Mouse (Mus musculus) liver, postnatal 0 days (tissue): ENCODE results near the gene Dqx1. TPM values are rescaled to one million over a fixed set of nuclear protein-coding genes. Genes with fewer than 3 reads are reported as not detected.
A peak's percentile ranks its signal among the peaks of the same experiment; 100 is the strongest.

Source experiments
- ATAC-seq: fragments of 200-750 bp; cut with Nextera tagmentation; 2 replicates; pipeline ENCODE4 v1.8.0; 2017; ENCODE audit warnings: mild to moderate bottlenecking, moderate library complexity
- DNase-seq: peaks from one replicate; pipeline ENCODE4 v3.0.0-alpha.2; 2016
- H3K27ac ChIP-seq: fragments of 300-500 bp; sonication (generic); 2 replicates; pipeline ENCODE4 v1.5.1; 2014; ENCODE audit warnings: antibody characterized with exemption, moderate library complexity, mild to moderate bottlenecking, low read depth
- H3K27me3 ChIP-seq: fragments of 300-500 bp; sonication (generic); 2 replicates; pipeline ENCODE4 v1.6.1; 2014; ENCODE audit warnings: low read length, control low read depth, mixed read lengths; ENCODE audit not compliant: insufficient read depth
- H3K36me3 ChIP-seq: fragments of 300-500 bp; sonication (generic); replicated peaks from 2 replicates; pipeline ENCODE4 v1.6.1; 2014; ENCODE audit warnings: mild to moderate bottlenecking, control low read depth, low read length, moderate library complexity, mixed read lengths; ENCODE audit not compliant: insufficient read depth
- H3K4me1 ChIP-seq: fragments of 300-500 bp; sonication (generic); 2 replicates; pipeline ENCODE4 v1.6.1; 2014; ENCODE audit warnings: antibody characterized with exemption, mild to moderate bottlenecking, control low read depth; ENCODE audit not compliant: insufficient read depth
- H3K4me2 ChIP-seq: fragments of 300-500 bp; sonication (generic); 2 replicates; pipeline ENCODE4 v1.6.1; 2014; ENCODE audit warnings: low read depth, mild to moderate bottlenecking, low read length, moderate library complexity, mixed read lengths
- H3K4me3 ChIP-seq: fragments of 300-500 bp; sonication (generic); 2 replicates; pipeline ENCODE4 v1.5.1; 2014; ENCODE audit warnings: low read depth, low read length
- H3K9ac ChIP-seq: fragments of 300-500 bp; sonication (generic); replicated peaks from 2 replicates; pipeline ENCODE4 v1.6.1; 2014; ENCODE audit warnings: mild to moderate bottlenecking, moderate library complexity
- H3K9me3 ChIP-seq: fragments of 300-500 bp; sonication (generic); 2 replicates; pipeline ENCODE4 v1.6.1; 2016; ENCODE audit warnings: mild to moderate bottlenecking, control low read depth, low read length, mixed read lengths
- CTCF ChIP-seq: sonication (generic); IDR thresholded peaks from 2 replicates; pipeline ENCODE4 v1.5.1; 2016; ENCODE audit warnings: antibody characterized with exemption, low read depth
- EP300 ChIP-seq: IDR thresholded peaks from 2 replicates; pipeline ENCODE4 v1.6.1; 2016; ENCODE audit warnings: antibody characterized with exemption, low read depth, mild to moderate bottlenecking
- WGBS: fragments of 180-500 bp; shearing (Covaris S2); extraction: QIAGEN DNeasy Blood & Tissue Kit; methylation state at CpG from one replicate; pipeline ENCODE4 v1.1.7; 2014; ENCODE audit not compliant: insufficient replicate concordance; 5-methylcytosine and 5-hydroxymethylcytosine counted together
- polyA plus RNA-seq: library from polyadenylated mRNA; unstranded; fragments of >200 nt; fragmentation: Nextera tagmentation; extraction: Ambion mirVana; gene quantifications from 2 replicates; pipeline ENCODE4 v1.2.1, GENCODE M21; 2015

Dqx1 gene
- polyA plus RNA-seq, 1 experiment from 2014 or later, result 7.5 TPM

DNA sequence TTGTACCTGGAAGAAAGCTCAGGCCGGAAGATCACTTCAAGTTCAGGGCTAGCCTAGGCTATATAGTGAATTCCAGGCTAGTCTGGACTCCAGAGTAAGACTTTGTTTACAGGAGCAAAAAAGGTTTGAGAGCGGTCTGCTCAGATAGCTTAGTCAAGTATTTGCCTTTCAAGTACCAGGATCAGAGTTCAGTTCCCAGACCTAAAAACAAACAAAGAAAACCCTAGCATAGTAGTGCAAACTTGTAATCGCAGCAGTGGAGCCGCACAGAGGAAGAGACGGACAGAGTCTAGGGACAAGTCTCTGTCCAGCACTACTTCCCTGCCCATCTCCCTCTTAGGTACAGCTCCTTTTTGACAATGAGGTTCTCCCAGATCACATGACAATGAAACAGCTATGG, 22.6 kb downstream of the Dqx1 start:
- no peak for DNase-seq
- WGBS, result 79% methylated on average over 5 of the region's 5 CpGs
- no peak overlapping the region for H3K4me2 ChIP-seq

DNA sequence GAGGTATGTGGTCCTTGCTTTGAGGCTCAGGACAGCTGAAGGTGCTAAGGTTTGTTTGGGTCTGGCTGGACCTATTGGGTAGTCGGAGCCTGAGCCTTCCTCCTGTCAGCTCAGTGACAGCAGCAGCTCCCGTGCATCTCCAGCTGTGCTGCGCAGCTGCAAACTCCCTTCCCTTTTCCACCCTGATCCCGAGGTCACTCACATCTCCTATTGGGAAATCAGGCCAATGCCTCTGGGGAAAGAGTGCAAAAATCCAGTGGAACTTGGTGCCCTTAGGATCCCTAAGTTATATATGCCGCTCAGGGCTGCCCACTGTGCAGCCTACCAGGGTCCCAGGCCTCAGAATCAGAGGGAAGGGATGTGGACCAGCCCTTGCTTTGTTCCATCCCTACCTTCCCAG, 25.9 kb downstream of the Dqx1 start:
- peak; percentile 58 for ATAC-seq
- H3K27me3 ChIP-seq, result peaks cover 55% of the 10 kb centered on the region
- no peak for TF ChIP-seq EP300
- TF ChIP-seq CTCF, result no peak

More for the DNA sequence above, 22.6 kb downstream of the Dqx1 start:
- Histone ChIP-seq H3K4me1 (peaks cover 22% of the 10 kb centered on the region), H3K27ac (no peak overlapping the region), H3K9ac (no peak overlapping the region), H3K36me3 (peaks cover 2% of the 10 kb centered on the region; the same call in 1 of the 2 replicates), H3K9me3 (no peaks in the 10 kb centered on the region), H3K4me3 (no peak overlapping the region), H3K27me3 (peaks cover 34% of the 10 kb centered on the region)
- no peak for ATAC-seq
- TF ChIP-seq EP300, result no peak
- TF ChIP-seq CTCF, result no peak

DNA sequence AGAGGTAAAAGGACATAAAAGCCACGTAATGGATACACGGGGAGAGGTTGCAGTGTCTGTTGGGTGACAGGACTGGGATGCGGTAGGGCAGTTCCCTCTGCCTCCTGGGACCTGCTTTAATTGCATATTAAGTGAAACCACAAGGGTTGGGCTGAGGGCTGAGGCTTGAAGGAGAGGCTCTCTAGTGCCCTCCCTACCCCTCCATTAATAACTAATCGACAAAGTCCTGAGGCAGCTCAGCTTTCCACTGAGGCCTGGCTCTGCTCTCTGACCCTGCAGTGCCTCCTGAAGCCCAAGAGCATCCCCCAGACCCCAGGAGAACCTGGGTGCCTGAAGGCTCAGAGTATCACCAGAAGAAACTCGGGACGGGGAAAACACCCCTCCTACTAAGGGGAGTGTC, 26.8 kb downstream of the Dqx1 start:
- 18% methylated on average over 6 of the region's 6 CpGs for WGBS
- Histone ChIP-seq H3K4me2 (no peak overlapping the region), H3K27ac (no peak overlapping the region), H3K36me3 (peaks cover 2% of the 10 kb centered on the region; the same call in 1 of the 2 replicates), H3K4me3 (no peak overlapping the region), H3K9ac (no peak overlapping the region), H3K4me1 (peaks cover 16% of the 10 kb centered on the region), H3K27me3 (peaks cover 63% of the 10 kb centered on the region), H3K9me3 (no peaks in the 10 kb centered on the region)
- no peak for DNase-seq
- TF ChIP-seq CTCF (no peak), EP300 (no peak)
- no peak for ATAC-seq

More for the DNA sequence above, 25.9 kb downstream of the Dqx1 start:
- H3K9ac ChIP-seq, result no peak overlapping the region
- peaks cover 2% of the 10 kb centered on the region; the same call in 1 of the 2 replicates for H3K36me3 ChIP-seq
- no peak for DNase-seq
- peaks cover 25% of the 10 kb centered on the region for H3K4me1 ChIP-seq
- H3K4me3 ChIP-seq, result no peak overlapping the region
- WGBS, result 29% methylated on average over 5 of the region's 5 CpGs
- H3K9me3 ChIP-seq, result no peaks in the 10 kb centered on the region
- H3K27ac ChIP-seq, result no peak overlapping the region
- H3K4me2 ChIP-seq, result no peak overlapping the region

DNA sequence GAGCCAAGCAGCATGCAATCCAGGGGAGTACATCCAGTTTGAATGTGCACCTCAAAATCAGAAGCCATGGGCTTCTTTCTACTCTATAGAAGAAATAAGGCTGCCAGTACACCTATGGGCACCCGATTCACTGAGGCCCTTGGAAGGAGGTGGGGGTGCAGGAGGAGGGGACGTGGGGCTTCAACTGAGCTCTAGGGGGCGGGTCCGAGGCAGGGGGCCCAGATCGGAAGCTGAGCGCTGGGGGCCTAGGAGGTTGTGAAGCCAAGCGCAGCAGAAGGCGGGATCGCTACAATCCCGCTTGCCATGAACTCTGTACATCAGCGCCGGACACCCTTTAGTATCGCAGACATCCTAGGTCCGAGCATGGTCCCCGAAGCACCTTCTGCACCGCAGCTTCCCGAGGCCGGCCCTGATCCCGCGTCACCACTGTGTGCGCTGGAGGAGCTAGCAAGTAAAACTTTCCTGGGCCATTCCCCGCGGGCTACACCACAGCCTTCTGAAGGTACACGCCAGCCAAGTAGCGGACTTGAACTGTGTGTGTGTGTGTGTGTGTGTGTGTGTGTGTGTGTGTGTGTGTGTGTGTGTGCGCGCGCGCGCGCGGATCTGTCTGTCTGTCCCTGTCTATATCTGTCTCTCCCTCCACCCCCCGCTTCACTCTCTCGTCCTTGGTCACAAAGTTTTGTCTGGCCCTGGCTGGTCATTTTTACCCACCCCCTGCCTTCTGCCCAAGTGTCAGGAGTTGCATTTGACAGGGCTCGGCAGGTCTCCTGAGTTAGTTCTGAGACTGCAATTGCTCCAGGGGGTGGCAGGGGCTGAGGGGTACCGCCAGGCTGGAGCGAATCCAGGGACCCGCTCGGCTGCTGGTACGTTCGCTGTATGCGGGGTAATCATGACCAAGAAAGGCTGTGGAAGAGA, 28.7 kb downstream of the Dqx1 start, which contains the start of gene Lbx2:
Gene Lbx2 (plus strand): TSS at position 247 of the 915 bp plus-strand sequence.
- no peak within 1 kb of the TSS for H3K9ac ChIP-seq
- TF ChIP-seq EP300, result no peak
- TF ChIP-seq CTCF, result no peak
- ATAC-seq, result no peak
- peaks cover 12% of the 10 kb centered on the region for H3K4me1 ChIP-seq
- WGBS, result 4% methylated on average over 35 of the region's 42 CpGs
- no peaks in the 10 kb centered on the region for H3K9me3 ChIP-seq
- H3K27me3 ChIP-seq, result peaks cover 66% of the 10 kb centered on the region
- peak within 1 kb of the TSS; percentile 55 for H3K4me2 ChIP-seq
- no peak within 1 kb of the TSS for H3K27ac ChIP-seq
- peak within 1 kb of the TSS; percentile 21 for H3K4me3 ChIP-seq
- no peak for DNase-seq
- H3K36me3 ChIP-seq, result peaks cover 2% of the 10 kb centered on the region; the same call in 1 of the 2 replicates

DNA sequence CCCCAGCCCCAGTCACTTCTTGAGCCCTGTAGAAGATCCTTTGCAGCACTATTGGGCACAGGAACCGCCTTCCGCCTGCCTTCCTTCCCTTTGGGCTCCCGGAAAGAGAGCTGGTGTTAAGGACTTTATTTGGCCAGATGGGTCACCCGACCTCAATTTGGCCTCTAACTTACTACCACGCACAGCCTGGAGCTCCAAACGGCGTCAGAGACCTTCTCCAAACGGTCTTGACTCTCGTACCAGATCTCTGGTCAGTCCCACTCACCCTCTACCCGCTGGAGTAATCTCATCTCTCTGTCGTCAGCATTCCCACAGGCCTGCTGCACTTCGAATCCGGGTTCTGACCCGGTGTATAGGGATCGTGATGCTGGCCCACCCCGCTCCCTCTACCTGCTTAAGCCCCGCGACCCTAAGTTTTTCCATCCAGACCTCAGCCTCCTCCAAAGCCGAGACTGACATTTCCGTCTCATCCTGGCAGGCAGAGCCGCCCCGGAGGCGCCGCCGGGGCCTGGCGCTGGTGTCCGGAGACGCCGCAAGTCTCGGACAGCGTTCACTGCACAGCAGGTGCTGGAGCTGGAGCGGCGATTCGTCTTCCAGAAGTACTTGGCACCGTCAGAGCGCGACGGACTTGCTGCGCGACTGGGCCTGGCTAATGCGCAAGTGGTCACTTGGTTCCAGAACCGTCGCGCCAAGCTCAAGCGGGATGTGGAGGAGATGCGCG, 29.7 kb downstream of the Dqx1 start:
- H3K4me2 ChIP-seq, result peak overlapping the region; percentile 55
- H3K4me3 ChIP-seq, result peak overlapping the region; percentile 21
- DNase-seq, result no peak
- peaks cover 66% of the 10 kb centered on the region for H3K27me3 ChIP-seq
- peaks cover 12% of the 10 kb centered on the region for H3K4me1 ChIP-seq
- 0 out of 2 replicates have a peak, but pooled peaks cover 1% of the 10 kb centered on the region for H3K36me3 ChIP-seq
- H3K27ac ChIP-seq, result no peak overlapping the region
- ATAC-seq, result no peak
- 6% methylated on average over 47 of the region's 47 CpGs for WGBS
- TF ChIP-seq CTCF (no peak), EP300 (no peak)
- no peaks in the 10 kb centered on the region for H3K9me3 ChIP-seq
- H3K9ac ChIP-seq, result no peak overlapping the region

DNA sequence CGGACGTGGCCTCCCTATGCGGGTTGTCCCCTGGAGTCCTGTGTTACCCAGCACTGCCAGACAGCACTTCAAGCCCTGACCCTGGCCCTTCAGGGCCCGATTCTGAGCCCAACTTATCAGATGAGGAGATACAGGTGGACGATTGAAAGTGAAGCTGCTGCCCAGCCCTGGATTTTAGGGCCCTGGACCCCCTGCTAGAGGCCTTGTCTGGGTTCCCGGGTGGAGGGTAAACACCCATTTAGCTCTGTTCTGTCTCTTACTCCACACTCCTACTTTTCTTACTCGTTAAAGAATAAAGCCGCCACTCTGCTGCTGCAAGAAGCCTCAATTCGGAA, 30.2 kb downstream of the Dqx1 start:
- H3K9ac ChIP-seq, result no peak overlapping the region
- peak overlapping the region; percentile 21; the same call in 1 of the 2 replicates for H3K4me3 ChIP-seq
- H3K4me1 ChIP-seq, result peaks cover 12% of the 10 kb centered on the region
- H3K27me3 ChIP-seq, result peaks cover 62% of the 10 kb centered on the region
- no peaks in the 10 kb centered on the region for H3K9me3 ChIP-seq
- no peak for ATAC-seq
- 20% methylated on average over 9 of the region's 9 CpGs for WGBS
- DNase-seq, result no peak
- H3K27ac ChIP-seq, result no peak overlapping the region
- no peaks in the 10 kb centered on the region for H3K36me3 ChIP-seq
- H3K4me2 ChIP-seq, result peak overlapping the region; percentile 55
- no peak for TF ChIP-seq EP300
- no peak for TF ChIP-seq CTCF
